8 mouse cellular contexts compared by ENCODE assay signal in genomic region chr14:78535366-78535765, GRCm38 (mm10). TPM values are rescaled to one million over a fixed set of nuclear protein-coding genes. Genes with fewer than 3 reads are reported as not detected.
DNase-seq lines count a peak whose midpoint lies in the region; ATAC-seq and TF ChIP-seq lines count a peak whose summit lies in the region.
"Had no signal": no experiment of that assay in that cellular context is flagged by ENCODE, and none has a peak within 500 bp of the region (broad histone marks: within the 10 kb centered on the region; RNA-seq: fewer than 3 reads in every experiment).

No protein-coding gene starts in this region.

- peak overlapping the region; percentile 78 for H3K4me2 ChIP-seq in lung, embryonic 15.5 days
- H3K4me2 ChIP-seq in limb, embryonic 11.5 days (ENCODE audit: low read depth, severe bottlenecking): peak overlapping the region; percentile 57
- H3K4me2 ChIP-seq in stomach, embryonic 15.5 days: peak overlapping the region; percentile 83

- no peaks in the 10 kb centered on the region for H3K27me3 ChIP-seq in lung, embryonic 15.5 days
- no peaks in the 10 kb centered on the region for H3K27me3 ChIP-seq in limb, embryonic 11.5 days (ENCODE audit: control insufficient read depth, insufficient read depth, low read length)
- no peaks in the 10 kb centered on the region for H3K27me3 ChIP-seq in stomach, embryonic 15.5 days (replicated peaks)

- H3K9me3 ChIP-seq in lung, embryonic 15.5 days: no peaks in the 10 kb centered on the region
- H3K9me3 ChIP-seq in limb, embryonic 11.5 days (ENCODE audit: control insufficient read depth, low read length): no peaks in the 10 kb centered on the region
- no peaks in the 10 kb centered on the region for H3K9me3 ChIP-seq in stomach, embryonic 15.5 days

- H3K27ac ChIP-seq in lung, embryonic 15.5 days: peak overlapping the region; percentile 7; the same call in 1 of the 2 replicates
- H3K27ac ChIP-seq in embryonic fibroblast, embryonic 13.5 days (ENCODE audit: insufficient read depth, low read length): no peak overlapping the region
- H3K27ac ChIP-seq in limb, embryonic 11.5 days (replicated peaks; ENCODE audit: low read depth, low read length): no peak overlapping the region
- H3K27ac ChIP-seq in stomach, embryonic 15.5 days: no peak overlapping the region

- 38% methylated on average over 2 of the region's 2 CpGs for WGBS in lung, embryonic 15.5 days
- WGBS in limb, embryonic 11.5 days: 65% methylated on average over 2 of the region's 2 CpGs
- WGBS in stomach, embryonic 15.5 days: 47% methylated on average over 2 of the region's 2 CpGs

- ATAC-seq in lung, embryonic 15.5 days (ENCODE audit: borderline replicate concordance, extremely low read depth, low FRiP score, low TSS enrichment): no peak
- no peak for ATAC-seq in limb, embryonic 11.5 days (ENCODE audit: insufficient number of reproducible peaks, low FRiP score, low TSS enrichment, low read depth)
- ATAC-seq in stomach, embryonic 15.5 days (ENCODE audit: insufficient read depth, low FRiP score, low read depth): no peak

- H3K4me1 ChIP-seq in lung, embryonic 15.5 days: peaks cover 32% of the 10 kb centered on the region
- peaks cover 4% of the 10 kb centered on the region for H3K4me1 ChIP-seq in embryonic fibroblast, embryonic 13.5 days (ENCODE audit: control insufficient read depth, insufficient read depth, low read length)
- H3K4me1 ChIP-seq in limb, embryonic 11.5 days (ENCODE audit: control insufficient read depth, insufficient read depth, low read length): 0 out of 2 replicates have a peak, but pooled peaks cover 3% of the 10 kb centered on the region
- H3K4me1 ChIP-seq in stomach, embryonic 15.5 days: peaks cover 13% of the 10 kb centered on the region

- no peaks in the 10 kb centered on the region for H3K36me3 ChIP-seq in lung, embryonic 15.5 days
- H3K36me3 ChIP-seq in limb, embryonic 11.5 days (ENCODE audit: control insufficient read depth, insufficient read depth, low read length): no peaks in the 10 kb centered on the region
- no peaks in the 10 kb centered on the region for H3K36me3 ChIP-seq in stomach, embryonic 15.5 days

- TF ChIP-seq CTCF in embryonic fibroblast, embryonic 13.5 days (IDR thresholded peaks at IDR 0.05; ENCODE audit: borderline replicate concordance, insufficient read depth, low read length): no peak

- no peak for DNase-seq in lung, postnatal 4 days
- DNase-seq in limb, embryonic 11.5 days (ENCODE audit: low spot score): no peak
- DNase-seq in left cerebral cortex, adult 8-10 months (ENCODE audit: low spot score in 2 of 2): no peak
- DNase-seq in cerebellum, adult 11-12 months: no peak
- DNase-seq: kidney, postnatal 36 days had no signal

- H3K4me3 ChIP-seq in lung, embryonic 15.5 days: peak overlapping the region; percentile 62
- H3K4me3 ChIP-seq in embryonic fibroblast, embryonic 13.5 days (ENCODE audit: insufficient read depth, low read length): peak overlapping the region; percentile 98
- H3K4me3 ChIP-seq in limb, embryonic 11.5 days (ENCODE audit: low read depth, low read length): peak overlapping the region; percentile 73
- peak overlapping the region; percentile 65 for H3K4me3 ChIP-seq in stomach, embryonic 15.5 days (replicated peaks)

- no peak for TF ChIP-seq POLR2A in embryonic fibroblast, embryonic 13.5 days (IDR thresholded peaks at IDR 0.05; ENCODE audit: low read depth, low read length)

- H3K9ac ChIP-seq in lung, embryonic 15.5 days: peak overlapping the region; percentile 15
- H3K9ac ChIP-seq in limb, embryonic 11.5 days (ENCODE audit: low read length): peak overlapping the region; percentile 93; the same call in 1 of the 2 replicates
- H3K9ac ChIP-seq in stomach, embryonic 15.5 days: 0 out of 2 replicates have a peak overlapping the region, but pooled peaks have one; percentile 6

RNA-seq across cellular contexts. Expression of gene Akap11, which starts 1.2 kb away (rescaled TPM):
- polyA plus RNA-seq in lung, embryonic 15.5 days (2015; fragmentation: Nextera tagmentation; extraction: Ambion mirVana): 20.0 and 20.7 TPM in 2 replicates
- 59.1 and 60.4 TPM in 2 replicates for polyA plus RNA-seq in embryonic fibroblast, embryonic 13.5 days (2011; ENCODE audit: insufficient read length, low read depth, missing spikeins)
- polyA plus RNA-seq in limb, embryonic 11.5 days (2014; fragmentation: Nextera tagmentation; extraction: Ambion mirVana): 18.4 and 19.2 TPM in 2 replicates
- 16.2 and 17.8 TPM in 2 replicates for polyA plus RNA-seq in stomach, embryonic 15.5 days (2015; fragmentation: Nextera tagmentation; extraction: Ambion mirVana)
- 100 to 1,000 TPM; 167 to 206 (median 186) TPM for total RNA-seq in left cerebral cortex, adult 8-10 months (2022)

Comparison
In these comparisons a context has a peak if more than half of its experiments do, and no peak if none do; other contexts are left out.
1. H3K9ac ChIP-seq: peak in every context shown above with its lines; median percentile 93 in limb, embryonic 11.5 days; 15 in lung, embryonic 15.5 days; 6 in stomach, embryonic 15.5 days.